Mouse (Mus musculus): Measurements from ENCODE around the gene Ndufaf7.

GRCm38 (mm10) chr17:78917696-78918095, 19.2 kb upstream of the Ndufaf7 start:
- no peak for TF ChIP-seq CTCF (IDR thresholded peaks at IDR 0.05)
- TF ChIP-seq EP300 (IDR thresholded peaks at IDR 0.05; ENCODE audit: insufficient read depth, low read depth, low read length): no peak
- TF ChIP-seq POLR2A (IDR thresholded peaks at IDR 0.05; ENCODE audit: insufficient read depth, low read depth, low read length): no peak

Data from heart, adult 2 months (tissue).